Mouse (Mus musculus) stomach, postnatal 0 days (tissue): ENCODE measurements around the gene Rps23. TPM values are rescaled to one million over a fixed set of nuclear protein-coding genes. Genes with fewer than 3 reads are reported as not detected.
A peak's percentile ranks its signal among the peaks of the same experiment; 100 is the strongest.
"Not testable (repeated sequence)": the region's sequence is repeated elsewhere in the genome, so short reads cannot be mapped to it uniquely, and the experiment has no call there.

Source experiments
- ATAC-seq: fragments of 200-750 bp; cut with Nextera tagmentation; 2 replicates; pipeline ENCODE4 v1.8.0; 2017; ENCODE audit not compliant: low FRiP score, low TSS enrichment
- DNase-seq: peaks from one replicate; pipeline ENCODE4 v3.0.0-alpha.2; 2016; ENCODE audit warnings: low spot score
- H3K27ac ChIP-seq: fragments of 300-500 bp; sonication (generic); replicated peaks from 2 replicates; pipeline ENCODE4 v1.5.1; 2014; ENCODE audit warnings: mild to moderate bottlenecking, control low read depth
- H3K27me3 ChIP-seq: fragments of 300-500 bp; sonication (generic); 2 replicates; pipeline ENCODE4 v1.6.1; 2014; ENCODE audit warnings: low read length; ENCODE audit not compliant: control insufficient read depth, insufficient read depth
- H3K36me3 ChIP-seq: fragments of 300-500 bp; sonication (generic); 2 replicates; pipeline ENCODE4 v1.6.1; 2014; ENCODE audit warnings: low read length, mixed read lengths; ENCODE audit not compliant: control insufficient read depth, insufficient read depth
- H3K4me1 ChIP-seq: fragments of 300-500 bp; sonication (generic); replicated peaks from 2 replicates; pipeline ENCODE4 v1.6.1; 2014; ENCODE audit warnings: antibody characterized with exemption; ENCODE audit not compliant: control insufficient read depth, insufficient read depth
- H3K4me2 ChIP-seq: fragments of 300-500 bp; sonication (generic); replicated peaks from 2 replicates; pipeline ENCODE4 v1.6.1; 2014; ENCODE audit warnings: low read depth, mild to moderate bottlenecking, control low read depth, moderate library complexity
- H3K4me3 ChIP-seq: fragments of 300-500 bp; sonication (generic); 2 replicates; pipeline ENCODE4 v1.5.1; 2014; ENCODE audit warnings: low read depth, low read length, control low read depth
- H3K9ac ChIP-seq: fragments of 300-500 bp; sonication (generic); 2 replicates; pipeline ENCODE4 v1.6.1; 2014; ENCODE audit warnings: mild to moderate bottlenecking, low read length, control low read depth, mixed read lengths
- H3K9me3 ChIP-seq: fragments of 300-500 bp; sonication (generic); 2 replicates; pipeline ENCODE4 v1.6.1; 2016; ENCODE audit warnings: low read length; ENCODE audit not compliant: control insufficient read depth
- CTCF ChIP-seq: IDR thresholded peaks from 2 replicates; pipeline ENCODE4 v1.5.1; 2016; ENCODE audit warnings: antibody characterized with exemption, low read depth, mild to moderate bottlenecking, moderate library complexity
- EP300 ChIP-seq: optimal IDR thresholded peaks from 2 replicates; pipeline ENCODE3; 2016; ENCODE audit warnings: antibody characterized with exemption
- WGBS: fragments of 180-500 bp; shearing (Covaris S2); extraction: QIAGEN DNeasy Blood & Tissue Kit; methylation state at CpG from one replicate; pipeline ENCODE4 v1.1.7; 2014; 5-methylcytosine and 5-hydroxymethylcytosine counted together
- polyA plus RNA-seq: library from polyadenylated mRNA; unstranded; fragments of >200 nt; fragmentation: Nextera tagmentation; extraction: Ambion mirVana; gene quantifications from 2 replicates; pipeline ENCODE4 v1.2.1, GENCODE M21; 2015

Gene Rps23
- polyA plus RNA-seq, 1 experiment from 2014 or later, result 300 TPM

- Histone ChIP-seq H3K9me3 (no peaks in the 10 kb centered on the region), H3K27ac (no peak overlapping the region), H3K36me3 (0 out of 2 replicates have a peak, but pooled peaks cover 2% of the 10 kb centered on the region), H3K9ac (no peak overlapping the region), H3K4me3 (no peak overlapping the region), H3K4me2 (no peak overlapping the region), H3K4me1 (no peaks in the 10 kb centered on the region), H3K27me3 (no peaks in the 10 kb centered on the region)
- TF ChIP-seq EP300 (no peak), CTCF (no peak)
- ATAC-seq (no peak), DNase-seq (no peak)
- 62% methylated on average over 5 of the region's 5 CpGs for WGBS
Observed at GRCm38 (mm10) chr13:90926938-90927633, 4.3 kb downstream of the Rps23 start.

DNA sequence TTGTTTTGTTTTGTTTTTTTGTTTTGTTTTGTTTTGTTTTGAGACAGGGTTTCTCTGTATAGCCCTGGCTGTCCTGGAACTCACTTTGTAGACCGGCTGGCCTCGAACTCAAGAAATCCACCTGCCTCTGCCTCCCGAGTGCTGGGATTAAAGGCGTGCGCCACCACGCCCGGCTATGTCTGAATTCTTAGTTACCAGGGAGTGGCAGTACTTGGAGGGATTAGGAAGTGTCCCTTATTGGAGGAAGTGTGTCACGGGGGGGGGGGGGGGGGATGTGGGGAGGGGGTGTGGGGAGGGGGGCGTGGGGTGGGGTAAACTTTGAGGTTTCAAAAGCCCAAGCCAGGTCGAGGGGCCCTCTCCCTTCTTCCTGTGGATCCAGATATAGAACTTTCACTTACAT lies 5.5 kb downstream of the Rps23 start:
- H3K9me3 ChIP-seq, H3K4me1 ChIP-seq, DNase-seq, ATAC-seq, H3K36me3 ChIP-seq, H3K27me3 ChIP-seq, H3K4me3 ChIP-seq, H3K27ac ChIP-seq, H3K9ac ChIP-seq, H3K4me2 ChIP-seq: not testable (repeated sequence)
- 90% methylated on average over 9 of the region's 10 CpGs for WGBS

DNA sequence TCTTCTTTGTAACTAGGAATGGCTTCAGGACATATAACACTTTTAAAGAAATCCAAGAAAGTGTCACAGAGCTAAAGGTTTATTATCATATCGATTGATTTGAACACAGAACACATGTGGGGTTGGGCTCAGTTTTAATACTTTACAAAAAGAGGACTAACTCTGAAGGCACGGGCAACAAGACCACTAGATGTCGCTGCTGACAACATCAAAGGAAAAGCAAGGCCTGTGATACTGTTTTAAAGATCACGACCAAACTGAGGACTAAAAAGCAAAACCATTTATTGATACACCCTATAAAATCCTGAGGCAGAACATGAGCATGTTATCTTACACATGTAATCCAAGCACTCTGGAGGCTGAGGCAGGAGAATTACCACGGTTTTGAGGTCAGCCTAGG lies 7.1 kb downstream of the Rps23 start:
- H3K4me3 ChIP-seq, result no peak overlapping the region
- WGBS, result 22% methylated on average over 5 of the region's 5 CpGs

DNA sequence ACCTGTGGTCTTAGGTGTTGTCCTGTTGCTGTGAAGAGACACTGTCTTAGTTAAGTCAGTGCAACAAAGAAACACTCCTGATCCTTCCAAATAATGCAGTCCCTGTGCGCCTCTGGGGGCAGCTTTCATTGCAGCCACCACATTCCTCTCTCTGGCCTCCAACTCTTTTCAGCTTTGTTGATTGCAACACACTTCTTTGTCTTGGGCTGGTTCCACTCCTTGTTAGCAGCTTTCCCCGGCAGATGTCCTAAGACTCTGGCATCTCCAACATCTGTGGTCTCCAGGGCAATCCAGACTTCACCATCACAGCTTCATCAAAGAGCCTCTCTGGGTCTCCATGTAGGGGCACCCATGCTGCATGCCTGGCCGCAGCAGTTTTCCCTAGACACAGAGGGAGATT lies 10.5 kb downstream of the Rps23 start:
- H3K9me3 ChIP-seq, result no peaks in the 10 kb centered on the region
- H3K9ac ChIP-seq, result no peak overlapping the region
- TF ChIP-seq EP300 (no peak), CTCF (no peak)
- 0 out of 2 replicates have a peak, but pooled peaks cover 2% of the 10 kb centered on the region for H3K36me3 ChIP-seq
- H3K4me3 ChIP-seq, result no peak overlapping the region
- no peaks in the 10 kb centered on the region for H3K27me3 ChIP-seq
- no peaks in the 10 kb centered on the region for H3K4me1 ChIP-seq
- ATAC-seq (no peak), DNase-seq (no peak)
- no peak overlapping the region for H3K4me2 ChIP-seq
- no peak overlapping the region for H3K27ac ChIP-seq
- 66% methylated on average over 3 of the region's 3 CpGs for WGBS

More for the DNA sequence above, 7.1 kb downstream of the Rps23 start:
- no peaks in the 10 kb centered on the region for H3K9me3 ChIP-seq
- H3K27ac ChIP-seq, result no peak overlapping the region
- 0 out of 2 replicates have a peak, but pooled peaks cover 2% of the 10 kb centered on the region for H3K36me3 ChIP-seq
- H3K9ac ChIP-seq, result no peak overlapping the region
- no peaks in the 10 kb centered on the region for H3K27me3 ChIP-seq
- DNase-seq (peak; percentile 66), ATAC-seq (no peak)
- H3K4me2 ChIP-seq, result no peak overlapping the region
- peak; percentile 88 for TF ChIP-seq CTCF
- no peak for TF ChIP-seq EP300
- H3K4me1 ChIP-seq, result no peaks in the 10 kb centered on the region

DNA sequence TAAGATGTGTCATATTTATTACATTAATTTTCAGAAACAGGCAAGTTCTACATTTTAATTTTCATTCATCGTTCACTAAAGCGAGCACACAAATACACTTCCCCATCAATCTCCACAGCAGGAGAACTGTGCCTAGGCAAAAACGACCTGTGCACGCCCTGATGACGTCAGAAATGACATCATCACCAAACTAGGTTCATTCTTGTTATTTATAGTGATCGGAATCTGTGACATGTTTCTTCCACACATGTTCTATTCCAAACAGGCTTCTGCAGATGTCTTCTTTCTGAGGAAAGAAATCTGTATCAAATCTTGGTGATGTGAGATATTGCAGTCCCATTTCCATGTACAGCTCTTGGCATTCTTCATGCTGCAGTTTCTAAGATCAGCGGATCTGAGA lies 13.1 kb downstream of the Rps23 start:
- DNase-seq, result no peak
- Histone ChIP-seq H3K27me3 (no peaks in the 10 kb centered on the region), H3K4me3 (no peak overlapping the region), H3K4me2 (no peak overlapping the region), H3K9me3 (no peaks in the 10 kb centered on the region), H3K4me1 (no peaks in the 10 kb centered on the region), H3K36me3 (no peaks in the 10 kb centered on the region), H3K9ac (no peak overlapping the region), H3K27ac (no peak overlapping the region)
- no peak for TF ChIP-seq CTCF
- TF ChIP-seq EP300, result no peak
- ATAC-seq, result no peak
- 85% methylated on average over 7 of the region's 7 CpGs for WGBS

- no peak for DNase-seq
- no peak overlapping the region for H3K9ac ChIP-seq
- no peak overlapping the region for H3K4me3 ChIP-seq
- no peaks in the 10 kb centered on the region for H3K36me3 ChIP-seq
- no peaks in the 10 kb centered on the region for H3K27me3 ChIP-seq
- H3K4me1 ChIP-seq, result no peaks in the 10 kb centered on the region
- H3K9me3 ChIP-seq, result no peaks in the 10 kb centered on the region
- no peak for TF ChIP-seq CTCF
- no peak for TF ChIP-seq EP300
- ATAC-seq, result no peak
- no peak overlapping the region for H3K4me2 ChIP-seq
- 34% methylated on average over 6 of the region's 6 CpGs for WGBS
- no peak overlapping the region for H3K27ac ChIP-seq
Observed at GRCm38 (mm10) chr13:90939192-90939591, 16.4 kb downstream of the Rps23 start.
